Mouse (Mus musculus) layer of hippocampus, postnatal 36 days (tissue): ENCODE measurements around the gene Rhox7a. TPM values are rescaled to one million over a fixed set of nuclear protein-coding genes. Genes with fewer than 3 reads are reported as not detected.
"Not testable (repeated sequence)": the region's sequence is repeated elsewhere in the genome, so short reads cannot be mapped to it uniquely, and the experiment has no call there.

Source experiments
- DNase-seq, 2 experiments: peaks; one replicate each; pipeline ENCODE4 v3.0.0; 2022
- total RNA-seq, 2 experiments: library from RNA; stranded (reverse); gene quantifications; 2 replicates each; pipeline ENCODE4 v1.2.3; 2021

The Rhox7a gene
- total RNA-seq: not detected

GRCm38 (mm10) chrX:37831386-37831785, at the start of gene Rhox7a:
Gene Rhox7a, plus strand, starts transcription at chrX:37831686.
- not testable (repeated sequence) for DNase-seq

- DNase-seq: no peak
Measured at GRCm38 (mm10) chrX:37807286-37808080, 24.0 kb upstream of the Rhox7a start.

GRCm38 (mm10) chrX:37809396-37809795, 22.1 kb upstream of the Rhox7a start:
- DNase-seq: no peak

GRCm38 (mm10) chrX:37811179-37811578, 20.3 kb upstream of the Rhox7a start:
- no peak for DNase-seq

- DNase-seq: no peak
Measured at GRCm38 (mm10) chrX:37815665-37816064, 15.8 kb upstream of the Rhox7a start.

- not testable (repeated sequence) for DNase-seq
Measured at GRCm38 (mm10) chrX:37826610-37827009, 4.9 kb upstream of the Rhox7a start, which contains the start of gene Rhox6. Gene Rhox6, plus strand, starts transcription at chrX:37826910.

- no peak for DNase-seq
Measured at GRCm38 (mm10) chrX:37871641-37872040, 40.2 kb downstream of the Rhox7a start.

- no peak for DNase-seq
Measured at GRCm38 (mm10) chrX:37878844-37879243, 47.4 kb downstream of the Rhox7a start, which contains the start of gene Rhox8. Gene Rhox8, minus strand, starts transcription at chrX:37878944.

Other genes starting within 250 kb of the Rhox7a start
- not detected for gene Rhox4f, start 224.0 kb upstream of the Rhox7a start, total RNA-seq
- not detected for gene Rhox3g, start 203.1 kb upstream of the Rhox7a start, total RNA-seq
- gene Rhox2g, start 188.2 kb upstream of the Rhox7a start, total RNA-seq: not detected
- not detected for gene Rhox4g, start 180.4 kb upstream of the Rhox7a start, total RNA-seq
- not detected for gene Rhox3h, start 162.9 kb upstream of the Rhox7a start, total RNA-seq
- not detected for gene Rhox2h, start 158.4 kb upstream of the Rhox7a start, total RNA-seq
- not detected for gene Rhox5, start 26.8 kb upstream of the Rhox7a start, total RNA-seq
- gene Rhox6, start 4.8 kb upstream of the Rhox7a start, total RNA-seq: not detected
- gene Rhox8, start 47.3 kb downstream of the Rhox7a start, total RNA-seq: not detected
- gene Rhox7b, start 65.5 kb downstream of the Rhox7a start, total RNA-seq: not detected
- not detected for gene Rhox9, start 70.1 kb downstream of the Rhox7a start, total RNA-seq
- not detected for gene Btg1-ps1, start 187.1 kb downstream of the Rhox7a start, total RNA-seq
- gene Btg1-ps2, start 211.4 kb downstream of the Rhox7a start, total RNA-seq: not detected
- gene Rhox10, start 234.8 kb downstream of the Rhox7a start, total RNA-seq: not detected